Mouse (Mus musculus) kidney, postnatal 36 days (tissue): ENCODE results near the gene Prkrip1.
A peak's percentile ranks its signal among the peaks of the same experiment; 100 is the strongest.
"Not testable (repeated sequence)": the region's sequence is repeated elsewhere in the genome, so short reads cannot be mapped to it uniquely, and the experiment has no call there.

Experiments used
- DNase-seq, 2 experiments: peaks; one replicate each; pipeline ENCODE4 v3.0.0; 2021 to 2022; ENCODE audit warnings: mixed read lengths in 2 of 2

Gene Prkrip1

DNA sequence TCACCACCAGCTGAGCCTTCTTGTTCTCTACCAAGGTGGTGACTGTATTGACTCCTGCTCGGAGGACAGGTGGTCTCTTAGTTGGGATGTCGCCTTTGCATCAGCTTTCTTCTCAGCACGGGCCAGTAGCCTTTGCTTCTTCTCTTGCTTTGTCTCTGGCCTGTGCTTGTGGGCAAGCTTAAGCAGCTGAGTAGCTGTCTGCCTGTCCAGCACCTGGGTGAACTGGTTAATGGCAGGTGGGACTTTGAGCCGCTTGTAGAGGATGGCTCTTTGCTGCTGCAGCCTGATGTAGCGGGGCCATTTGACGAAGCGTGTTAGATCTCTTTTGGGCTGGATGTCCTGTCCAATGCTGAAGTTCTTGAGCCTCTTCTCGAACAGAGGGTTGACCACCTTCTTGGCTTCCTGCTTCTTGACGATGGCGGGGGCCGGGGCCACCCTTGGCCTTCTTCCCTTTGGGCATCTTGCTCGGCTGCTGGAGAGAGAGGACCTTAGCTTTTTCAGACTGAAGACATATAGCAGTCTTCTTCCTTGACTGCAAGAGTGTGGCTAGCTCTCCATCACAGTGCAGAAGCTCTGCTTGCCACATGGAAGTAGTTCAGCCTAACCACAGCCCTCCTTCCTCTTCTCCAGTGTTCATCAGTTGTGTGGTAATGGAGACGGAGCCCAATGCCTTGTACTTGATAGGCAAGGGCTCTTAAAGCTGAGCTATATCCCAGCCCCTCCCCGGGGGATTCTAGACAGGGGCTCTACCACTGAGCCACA lies 12.8 kb upstream of the Prkrip1 start:
- not testable (repeated sequence) for DNase-seq

- DNase-seq, result no peak
Observed at GRCm38 (mm10) chr5:136210549-136210948, 11.8 kb upstream of the Prkrip1 start.

GRCm38 (mm10) chr5:136201832-136202231 lies 3.1 kb upstream of the Prkrip1 start:
- DNase-seq, result peak; percentile 70 to 79

GRCm38 (mm10) chr5:136199526-136199925 lies 763 bp upstream of the Prkrip1 start:
- DNase-seq, result peak; percentile 13 to 27

DNA sequence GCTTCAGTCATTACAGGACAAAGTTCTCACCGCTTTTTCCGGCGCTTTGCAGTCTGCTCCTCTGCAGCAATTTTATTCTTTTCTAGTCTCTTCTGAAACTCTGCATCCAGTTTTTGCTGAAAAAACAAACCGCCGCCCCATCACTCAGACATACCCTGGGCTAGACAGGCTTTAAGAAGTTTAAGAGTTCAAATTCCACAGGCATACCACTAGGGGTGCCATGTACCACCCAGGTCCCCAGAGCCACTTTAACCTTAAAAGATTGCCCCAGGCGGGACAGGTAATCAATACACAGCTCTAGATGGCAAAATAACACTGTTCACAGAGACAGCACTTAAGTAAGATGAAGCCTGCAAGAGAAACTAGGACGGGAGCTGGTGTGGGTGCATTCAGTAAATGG lies 6.9 kb downstream of the Prkrip1 start:
- no peak for DNase-seq

DNA sequence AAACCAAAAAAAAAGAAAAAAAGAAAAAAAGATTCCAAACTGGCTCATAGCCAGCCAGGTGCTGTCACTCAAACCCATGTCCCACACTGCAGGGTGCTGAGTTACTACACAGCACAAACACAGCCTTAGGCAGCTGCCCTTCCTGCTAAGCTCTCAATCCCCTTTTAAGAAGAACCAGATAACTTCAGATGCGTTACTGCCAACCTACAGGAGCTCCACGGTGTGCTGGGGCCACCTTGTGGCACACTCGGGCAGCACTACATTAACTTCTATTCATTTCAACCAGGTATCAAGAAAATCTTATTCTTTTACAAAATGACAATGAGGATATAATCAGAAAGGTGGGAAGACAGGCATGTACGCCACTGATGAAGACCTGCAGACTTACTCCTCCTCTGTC lies 12.0 kb downstream of the Prkrip1 start:
- DNase-seq, result peak; percentile 43 to 79

DNA sequence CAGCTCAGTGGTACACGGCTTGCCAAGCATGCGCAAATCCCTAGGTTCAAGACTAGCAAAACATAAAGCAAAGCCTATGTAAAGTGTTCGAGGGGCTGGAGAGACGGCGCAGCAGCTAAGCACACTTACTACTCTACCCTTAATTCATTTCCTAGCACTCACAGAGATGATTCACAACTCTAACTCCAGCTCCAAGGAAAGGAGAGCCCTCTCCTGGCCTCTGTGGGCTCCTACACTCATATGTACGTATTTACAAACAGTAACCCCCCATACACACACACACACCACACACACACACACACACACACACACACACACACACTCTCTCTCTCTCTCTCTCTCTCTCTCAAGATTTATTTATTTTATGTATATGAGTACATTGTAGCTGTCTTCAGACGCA lies 15.0 kb downstream of the Prkrip1 start:
- DNase-seq, result no peak

- no peak for DNase-seq
Observed at GRCm38 (mm10) chr5:136182830-136183229, 15.9 kb downstream of the Prkrip1 start.

- no peak for DNase-seq
Observed at GRCm38 (mm10) chr5:136182049-136182448, 16.7 kb downstream of the Prkrip1 start.

- DNase-seq, result no peak
Observed at GRCm38 (mm10) chr5:136181197-136181596, 17.6 kb downstream of the Prkrip1 start.

- no peak for DNase-seq
Observed at GRCm38 (mm10) chr5:136179594-136179993, 19.2 kb downstream of the Prkrip1 start.

GRCm38 (mm10) chr5:136173606-136174463 lies 24.9 kb downstream of the Prkrip1 start:
- DNase-seq, result peak; percentile 79 to 83

DNA sequence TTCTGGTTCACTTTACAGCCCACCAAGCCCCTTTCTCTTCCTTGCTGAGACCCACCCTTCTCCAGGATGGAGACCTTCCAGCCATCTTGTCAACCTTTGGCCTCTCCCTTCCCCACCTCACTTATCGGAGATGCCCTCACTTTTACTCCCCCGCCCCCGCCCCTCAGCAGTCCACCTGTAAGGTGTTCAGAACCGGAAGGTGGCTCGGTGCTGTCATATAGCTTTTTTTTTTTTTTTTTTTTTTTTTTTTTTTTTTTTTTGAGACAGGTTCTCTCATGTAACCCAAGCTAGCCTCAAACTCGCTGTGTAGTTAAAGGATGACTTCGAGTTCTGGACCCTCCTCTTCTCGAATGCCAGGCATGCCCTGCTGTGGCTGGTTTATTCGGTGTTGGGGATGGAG lies 25.8 kb downstream of the Prkrip1 start:
- no peak for DNase-seq

DNA sequence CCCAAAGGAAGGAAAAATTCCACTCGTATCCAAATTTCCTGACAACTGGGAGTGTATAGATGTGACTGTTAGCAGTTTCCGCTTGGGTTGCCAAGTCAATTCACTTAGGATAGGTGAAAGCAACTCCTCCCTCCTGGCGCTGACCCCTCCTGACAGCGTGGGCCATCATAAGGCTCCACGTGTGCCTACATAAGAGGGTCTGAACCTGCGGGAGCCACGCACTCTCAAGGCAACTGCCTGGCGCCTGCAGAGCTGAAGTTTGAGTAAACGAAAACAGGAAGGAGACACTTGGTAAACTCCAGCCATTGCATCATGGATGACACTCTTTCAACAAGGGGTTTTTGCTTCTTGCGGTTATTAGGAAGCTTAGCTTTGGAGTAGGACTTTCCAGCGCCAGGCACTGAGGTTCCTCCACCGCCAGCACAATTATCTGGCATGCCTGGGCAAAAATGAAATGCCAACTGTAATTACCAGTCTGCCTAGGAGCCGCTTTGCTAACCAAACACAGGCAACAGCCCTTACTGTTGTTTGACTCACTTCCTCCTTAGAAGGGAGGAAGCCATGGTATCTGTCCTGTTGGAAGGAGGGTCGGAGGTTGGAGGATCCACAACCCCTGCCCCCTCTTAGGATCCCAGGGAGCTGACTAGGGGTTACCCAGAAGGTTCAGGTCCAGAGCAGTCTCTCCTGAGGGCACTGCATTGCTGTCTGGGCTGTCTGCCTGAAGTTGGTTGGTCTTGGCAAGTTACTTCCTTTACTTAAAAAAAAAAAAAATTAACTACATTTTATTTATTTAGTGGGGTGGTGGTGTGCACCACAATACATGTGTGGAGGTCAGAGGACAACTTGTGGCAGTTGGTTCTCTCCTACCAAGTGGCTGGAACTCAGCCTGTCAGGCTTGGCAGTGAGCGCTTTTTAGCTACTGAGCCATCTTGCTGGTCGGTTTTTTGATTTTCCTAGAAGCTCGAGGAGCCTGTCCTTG lies 27.1 kb downstream of the Prkrip1 start:
- DNase-seq, result peak in 1 of 2 experiments; percentile 12

DNA sequence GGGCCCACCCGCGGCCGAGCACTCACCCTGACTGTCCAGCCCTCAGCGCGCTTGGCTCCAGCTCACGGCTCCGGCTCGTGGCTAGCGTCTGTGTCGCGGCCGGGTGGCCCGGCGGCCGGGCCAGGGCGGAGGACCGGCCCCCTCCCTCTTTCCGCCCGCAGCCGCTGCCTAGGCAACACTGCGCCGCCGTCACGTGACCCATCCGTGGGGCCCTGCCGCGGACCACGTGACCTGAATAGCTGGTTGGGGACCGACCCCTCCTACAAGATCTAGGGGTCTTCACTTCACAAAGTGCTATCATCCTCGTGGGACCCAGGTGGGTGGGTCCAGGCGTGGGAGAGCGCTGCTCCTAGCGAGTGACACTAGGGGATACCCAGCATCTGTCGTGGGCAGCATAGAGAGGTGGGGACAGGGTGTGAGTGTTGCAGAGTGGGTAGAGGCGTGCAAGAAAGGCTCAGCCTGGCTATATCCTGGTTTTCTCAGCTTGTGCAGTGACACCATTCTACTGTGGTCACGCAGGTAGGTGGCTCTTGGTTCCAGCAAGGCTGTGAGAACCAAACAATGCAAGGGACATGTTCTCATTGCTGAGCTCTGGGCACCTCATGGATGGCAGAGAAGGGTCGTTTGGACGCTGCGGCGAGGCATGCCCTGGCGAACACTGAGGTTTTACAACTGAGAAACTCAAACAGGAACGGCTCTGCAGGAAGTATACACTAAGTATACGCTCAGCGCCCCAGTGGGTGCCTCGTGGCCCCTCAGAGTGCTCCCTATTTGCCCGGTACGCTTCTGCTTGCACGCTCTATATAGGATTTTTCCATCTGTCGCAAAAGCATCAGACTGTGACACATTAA lies 28.0 kb downstream of the Prkrip1 start, which contains the start of gene Orai2:
Orai2 (minus strand) TSS at position 202 of the 851 bp plus-strand sequence.
- peak; percentile 75 to 89 for DNase-seq

GRCm38 (mm10) chr5:136169626-136170511 lies 28.9 kb downstream of the Prkrip1 start:
- peak; percentile 18 to 43 for DNase-seq

- DNase-seq, result no peak
Observed at GRCm38 (mm10) chr5:136168071-136168470, 30.7 kb downstream of the Prkrip1 start.

GRCm38 (mm10) chr5:136167296-136167695 lies 31.5 kb downstream of the Prkrip1 start:
- DNase-seq, result no peak

GRCm38 (mm10) chr5:136165246-136165645 lies 33.5 kb downstream of the Prkrip1 start:
- DNase-seq, result no peak

DNA sequence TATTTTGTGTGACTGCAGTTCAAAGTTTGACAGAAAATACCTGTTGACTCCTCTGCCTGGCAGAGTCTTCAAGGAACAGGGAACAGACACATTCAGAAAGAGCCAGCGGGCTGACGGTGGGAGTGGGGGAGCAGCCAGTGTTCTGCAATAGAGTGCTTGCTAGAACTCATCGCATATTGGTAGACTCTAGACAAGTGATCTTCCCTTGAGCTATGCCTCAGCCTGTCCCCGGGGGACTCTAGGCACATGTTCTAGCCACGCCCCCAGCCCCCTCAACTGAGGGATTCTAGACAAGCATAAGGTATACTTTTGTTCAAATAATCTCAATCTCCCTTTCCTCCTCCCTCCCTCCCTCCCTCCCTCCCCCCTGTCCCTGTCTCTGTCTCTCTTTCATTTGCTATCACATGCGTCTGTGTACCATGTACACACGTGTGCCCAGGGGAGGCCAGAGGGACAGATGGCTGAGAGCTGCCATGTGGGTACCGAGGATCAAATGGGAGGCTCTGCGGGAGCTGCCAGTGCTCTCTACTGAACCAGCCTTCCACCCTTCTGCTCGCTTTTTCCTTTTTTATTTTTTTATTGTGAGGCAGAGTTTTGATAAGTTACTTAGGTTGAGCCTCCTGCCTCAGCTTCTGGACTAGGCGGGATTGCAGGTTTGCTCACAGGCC lies 34.8 kb downstream of the Prkrip1 start:
- DNase-seq, result no peak
